Mouse (Mus musculus) small intestine, adult 2 months (tissue): ENCODE results near the gene Lhfpl5. TPM values are rescaled to one million over a fixed set of nuclear protein-coding genes. Genes with fewer than 3 reads are reported as not detected.
"Not testable (repeated sequence)": the region's sequence is repeated elsewhere in the genome, so short reads cannot be mapped to it uniquely, and the experiment has no call there.

Experiments
- H3K27ac ChIP-seq: fragments of 200-500 bp; 2 replicates; pipeline ENCODE4 v1.5.1; 2012; ENCODE audit warnings: low read depth, low read length, control low read depth, inconsistent platforms; ENCODE audit not compliant: insufficient read depth
- H3K27me3 ChIP-seq: fragments of 200-500 bp; 2 replicates; pipeline ENCODE4 v1.6.1; 2012; ENCODE audit warnings: mild to moderate bottlenecking, moderate library complexity, low read length, inconsistent platforms; ENCODE audit not compliant: control insufficient read depth, insufficient read depth
- H3K36me3 ChIP-seq: fragments of 200-500 bp; 2 replicates; pipeline ENCODE4 v1.6.1; 2012; ENCODE audit warnings: mild to moderate bottlenecking, low read length, control low read depth, inconsistent platforms; ENCODE audit not compliant: control insufficient read depth, insufficient read depth
- H3K4me1 ChIP-seq: fragments of 200-500 bp; 2 replicates; pipeline ENCODE4 v1.6.1; 2012; ENCODE audit warnings: low read length, inconsistent platforms, mixed read lengths; ENCODE audit not compliant: control insufficient read depth, insufficient read depth, insufficient read length
- H3K4me3 ChIP-seq: fragments of 200-500 bp; 2 replicates; pipeline ENCODE4 v1.5.1; 2012; ENCODE audit warnings: low read depth, mild to moderate bottlenecking, control low read depth, inconsistent platforms, low read length, moderate library complexity
- CTCF ChIP-seq: fragments of 200-500 bp; IDR thresholded peaks from 2 replicates; pipeline ENCODE4 v1.5.1; 2012; ENCODE audit warnings: low read depth, mild to moderate bottlenecking, control low read depth, inconsistent platforms, low read length, moderate library complexity, mixed read lengths; ENCODE audit not compliant: insufficient replicate concordance, insufficient read length; ENCODE audit errors: extremely low read depth
- POLR2A ChIP-seq: fragments of 200-500 bp; IDR thresholded peaks from 2 replicates; pipeline ENCODE4 v1.6.1; 2012; ENCODE audit warnings: low read depth, mild to moderate bottlenecking, control low read depth, inconsistent platforms, low read length, moderate library complexity
- WGBS: fragments of 180-500 bp; shearing (Covaris S2); methylation state at CpG from one replicate; pipeline ENCODE4 v1.1.7; 2018; 5-methylcytosine and 5-hydroxymethylcytosine counted together
- polyA plus RNA-seq: library from polyadenylated mRNA; depleted of rRNA; stranded (reverse); fragments of >200 nt; gene quantifications from 2 replicates; pipeline ENCODE4 v1.2.3, GENCODE M21; 2012

Lhfpl5 gene
- polyA plus RNA-seq, 1 experiment: 1.0 TPM

DNA sequence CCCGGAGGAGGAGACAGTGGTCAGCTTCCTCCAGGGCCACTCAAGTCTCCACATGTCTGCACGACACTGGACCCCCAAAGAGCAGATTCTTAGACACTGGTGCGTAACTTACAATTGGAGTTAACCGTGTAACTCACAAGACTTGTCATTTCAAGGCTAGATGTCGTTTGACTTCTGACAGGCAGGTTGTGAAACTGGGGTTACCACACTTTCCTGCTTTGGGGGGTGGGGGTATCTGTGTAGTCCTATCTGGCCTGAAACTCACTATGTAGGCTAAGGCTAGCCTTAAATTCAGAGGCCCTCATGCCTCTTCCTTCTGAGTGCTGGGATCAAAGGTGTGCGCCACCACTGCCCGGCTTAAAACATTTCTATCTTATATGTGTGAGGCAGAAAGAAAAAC is 42.9 kb upstream of the Lhfpl5 start:
- Histone ChIP-seq H3K36me3 (no peaks in the 10 kb centered on the region), H3K4me1 (peaks cover 3% of the 10 kb centered on the region; the same call in 1 of the 2 replicates), H3K27ac (no peak overlapping the region), H3K27me3 (no peaks in the 10 kb centered on the region), H3K4me3 (no peak overlapping the region)
- TF ChIP-seq CTCF (no peak), POLR2A (no peak)
- WGBS: 86% methylated on average over 7 of the region's 7 CpGs

DNA sequence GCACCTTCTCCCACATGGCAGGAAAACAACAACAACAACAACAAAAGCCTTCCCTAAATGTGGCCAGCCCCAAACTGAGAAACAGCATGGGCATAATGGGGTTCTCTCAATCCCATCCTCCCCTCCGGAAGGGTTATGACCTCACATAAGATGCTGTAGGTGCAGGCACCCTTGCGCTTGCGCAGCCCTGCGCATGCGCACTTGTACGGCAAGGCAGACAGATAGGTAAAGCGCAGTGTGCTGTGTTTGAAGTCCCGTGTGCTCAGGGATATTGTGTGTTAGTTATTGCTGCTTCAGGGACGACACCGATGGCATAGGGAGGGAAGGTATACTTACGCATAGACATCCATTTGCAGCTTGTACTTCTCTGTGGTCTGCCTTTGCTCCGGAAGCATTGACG is 42.1 kb upstream of the Lhfpl5 start:
- H3K4me3 ChIP-seq: no peak overlapping the region
- H3K36me3 ChIP-seq: no peaks in the 10 kb centered on the region
- 87% methylated on average over 13 of the region's 13 CpGs for WGBS
- no peak overlapping the region for H3K27ac ChIP-seq
- H3K4me1 ChIP-seq: no peaks in the 10 kb centered on the region
- no peak for TF ChIP-seq POLR2A
- TF ChIP-seq CTCF: no peak
- no peaks in the 10 kb centered on the region for H3K27me3 ChIP-seq

DNA sequence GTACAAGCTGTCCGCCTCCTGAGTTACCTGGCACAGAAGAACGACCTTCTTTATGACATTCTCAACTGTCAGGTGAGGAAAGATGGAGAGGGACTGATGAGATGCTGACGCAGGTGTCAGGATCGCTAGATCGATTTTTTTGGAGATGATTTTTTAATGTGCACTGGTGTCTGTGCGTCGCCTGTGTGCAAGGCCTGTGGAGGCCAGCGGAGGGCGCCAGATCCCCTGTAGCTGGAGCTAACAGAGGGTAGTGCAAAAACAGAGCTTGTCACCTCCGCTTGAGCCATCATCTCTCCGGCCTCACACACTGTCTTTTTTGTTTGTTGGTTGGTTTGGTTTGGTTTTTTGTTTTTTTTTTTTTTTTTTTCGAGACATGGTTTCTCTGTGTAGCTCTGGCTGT is 37.6 kb upstream of the Lhfpl5 start:
- H3K27ac ChIP-seq: no peak overlapping the region
- TF ChIP-seq POLR2A (no peak), CTCF (no peak)
- no peak overlapping the region for H3K4me3 ChIP-seq
- H3K27me3 ChIP-seq: no peaks in the 10 kb centered on the region
- H3K36me3 ChIP-seq: no peaks in the 10 kb centered on the region
- no peaks in the 10 kb centered on the region for H3K4me1 ChIP-seq
- 59% methylated on average over 12 of the region's 12 CpGs for WGBS

DNA sequence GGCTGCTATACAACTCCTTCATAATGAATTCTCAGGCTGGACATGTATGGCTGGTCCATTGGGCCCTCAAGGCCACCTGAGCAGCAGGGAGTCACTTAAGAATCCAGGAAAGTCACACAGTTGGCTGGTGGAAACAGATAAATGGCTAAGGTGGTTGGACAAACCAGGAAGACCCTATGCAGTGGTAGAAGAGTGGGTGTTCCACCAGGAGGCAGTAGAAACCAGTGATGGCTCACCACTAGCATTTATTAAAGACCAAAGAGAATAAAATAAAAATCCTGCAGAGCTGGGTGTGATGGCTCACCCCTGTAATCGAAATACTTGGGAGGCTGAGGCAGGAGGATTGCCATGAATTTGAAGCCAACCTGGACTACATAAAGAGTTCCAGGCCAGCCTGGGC is 28.5 kb upstream of the Lhfpl5 start:
- H3K27ac ChIP-seq: no peak overlapping the region
- no peaks in the 10 kb centered on the region for H3K36me3 ChIP-seq
- H3K4me3 ChIP-seq: no peak overlapping the region
- TF ChIP-seq POLR2A (no peak), CTCF (no peak)
- 85% methylated on average over 1 of the region's 1 CpGs for WGBS
- no peaks in the 10 kb centered on the region for H3K4me1 ChIP-seq
- H3K27me3 ChIP-seq: no peaks in the 10 kb centered on the region

DNA sequence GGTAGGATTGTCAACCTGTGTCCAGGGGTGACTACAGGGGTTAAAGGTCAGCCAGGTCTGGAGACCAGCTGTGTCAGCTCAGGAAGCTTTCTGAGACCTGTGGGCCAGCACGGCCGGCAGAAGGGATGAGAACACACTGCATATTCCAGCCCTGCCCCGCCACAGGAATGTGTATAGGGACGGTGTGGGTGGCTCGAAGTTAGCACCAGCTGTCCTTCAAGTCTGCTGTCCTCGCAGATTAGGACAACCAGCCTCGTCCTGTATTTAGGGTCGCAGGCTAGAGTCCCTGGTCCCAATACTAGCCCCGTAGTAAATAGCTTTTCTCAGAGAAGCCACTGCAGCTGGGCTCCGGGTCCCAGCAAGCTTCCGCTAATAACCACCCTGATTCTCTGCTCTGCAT is 26.9 kb upstream of the Lhfpl5 start:
- Histone ChIP-seq H3K36me3 (no peaks in the 10 kb centered on the region), H3K27me3 (no peaks in the 10 kb centered on the region), H3K4me3 (no peak overlapping the region), H3K27ac (no peak overlapping the region), H3K4me1 (no peaks in the 10 kb centered on the region)
- WGBS: 66% methylated on average over 11 of the region's 11 CpGs
- no peak for TF ChIP-seq POLR2A
- TF ChIP-seq CTCF: no peak

DNA sequence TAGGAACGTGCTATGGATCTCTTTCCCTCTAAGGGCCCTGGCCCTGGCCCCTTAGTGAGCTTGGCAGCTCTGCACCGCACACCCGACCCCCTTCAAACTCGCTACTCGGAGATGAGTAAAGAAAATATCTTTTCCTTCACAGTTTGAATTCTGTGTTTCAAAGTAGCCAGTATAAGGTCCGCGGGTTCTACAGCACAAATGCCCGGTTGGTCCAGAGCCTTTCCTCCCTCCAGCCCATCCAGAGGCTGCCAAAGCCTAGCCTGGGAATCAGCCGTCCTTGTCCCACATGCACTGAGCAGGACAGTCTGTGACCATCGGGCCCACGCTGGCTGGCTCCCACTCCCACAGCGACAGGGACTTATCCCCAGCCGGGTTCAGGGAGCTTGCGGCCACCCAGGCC is 26.3 kb upstream of the Lhfpl5 start, which contains the start of gene Clpsl2:
TSS of gene Clpsl2 (plus strand) at position 301 of the 400 bp plus-strand sequence.
- WGBS: 83% methylated on average over 14 of the region's 14 CpGs
- no peak for TF ChIP-seq CTCF
- H3K36me3 ChIP-seq: no peaks in the 10 kb centered on the region
- no peak within 1 kb of the TSS for H3K27ac ChIP-seq
- H3K4me3 ChIP-seq: no peak within 1 kb of the TSS
- no peaks in the 10 kb centered on the region for H3K4me1 ChIP-seq
- H3K27me3 ChIP-seq: no peaks in the 10 kb centered on the region

DNA sequence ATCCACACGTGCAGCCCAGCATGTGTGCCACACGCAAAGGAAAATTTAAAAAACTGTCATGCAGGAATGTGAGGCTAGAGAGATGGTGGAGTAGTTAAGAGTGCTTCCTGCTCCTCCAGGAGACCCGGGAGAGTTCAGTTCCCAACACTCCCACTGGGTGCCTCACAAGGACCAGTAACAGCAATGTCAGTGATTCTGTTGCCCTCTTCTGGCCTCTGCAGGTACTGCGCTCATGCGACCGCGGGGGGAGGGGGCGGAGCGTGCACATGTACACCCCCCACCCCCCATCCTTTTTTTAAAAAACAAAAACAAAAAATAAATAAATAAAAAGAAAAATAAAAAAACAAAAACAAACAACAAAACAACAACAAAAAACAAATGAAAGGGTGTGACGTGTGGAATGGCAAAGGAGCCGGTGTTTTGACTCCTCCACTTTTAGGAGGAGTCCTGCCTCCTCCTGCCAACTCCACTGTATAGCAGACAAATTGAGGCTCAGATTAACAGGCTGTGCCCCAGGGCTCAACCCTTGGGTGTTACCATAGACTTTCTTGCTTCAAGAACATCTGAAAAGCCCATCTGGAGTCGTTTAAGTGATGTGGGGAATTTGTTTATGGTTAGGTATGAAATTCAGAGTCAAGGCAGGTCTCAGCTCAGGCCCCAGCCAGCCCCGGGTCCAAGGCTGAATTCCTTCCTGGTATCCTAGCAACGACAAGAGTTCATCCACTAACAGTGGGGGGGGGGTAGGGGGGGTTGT is 22.2 kb upstream of the Lhfpl5 start:
- Histone ChIP-seq H3K27me3 (no peaks in the 10 kb centered on the region), H3K4me3 (no peak overlapping the region), H3K27ac (no peak overlapping the region), H3K4me1 (no peaks in the 10 kb centered on the region), H3K36me3 (no peaks in the 10 kb centered on the region)
- 13% methylated on average over 14 of the region's 14 CpGs for WGBS
- TF ChIP-seq POLR2A (no peak), CTCF (peak; percentile 78; the same call in 1 of the 2 replicates)

DNA sequence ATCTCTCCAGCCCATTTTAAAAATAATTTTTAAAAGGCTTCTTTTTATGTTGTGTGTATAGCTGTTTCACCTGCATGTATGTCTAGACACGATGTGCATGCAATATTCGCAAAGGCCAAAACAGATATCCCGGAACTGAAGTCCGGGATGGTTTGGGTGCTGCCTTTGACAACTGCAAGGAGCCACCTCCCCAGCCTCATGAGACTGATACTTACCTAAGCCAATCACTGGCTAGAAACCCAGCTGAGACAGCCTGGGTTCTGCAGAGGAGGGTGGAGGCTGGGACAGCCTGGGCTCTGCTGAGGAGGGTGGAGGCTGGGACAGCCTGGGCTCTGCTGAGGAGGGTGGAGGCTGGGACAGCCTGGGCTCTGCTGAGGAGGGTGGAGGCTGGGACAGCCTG is 21.4 kb upstream of the Lhfpl5 start:
- not testable (repeated sequence) for H3K36me3 ChIP-seq, H3K4me1 ChIP-seq, H3K27me3 ChIP-seq, H3K4me3 ChIP-seq, H3K27ac ChIP-seq
- 91% methylated on average over 4 of the region's 4 CpGs for WGBS
